Mouse (Mus musculus) left cerebral cortex, adult 8-10 months (tissue): Measurements from ENCODE around the gene Ern1. TPM values are rescaled to one million over a fixed set of nuclear protein-coding genes. Genes with fewer than 3 reads are reported as not detected.

Experiments used
- DNase-seq, 2 experiments: peaks; one replicate each; pipeline ENCODE4 v3.0.0; 2022; ENCODE audit warnings: low spot score in 2 of 2
- total RNA-seq, 4 experiments: library from RNA; stranded (reverse); gene quantifications; 2 replicates each; pipeline ENCODE4 v1.2.4; 2022

The Ern1 gene
- total RNA-seq, 4 experiments from 2014 or later: 8.2 to 10.5 (median 9.2) TPM

DNA sequence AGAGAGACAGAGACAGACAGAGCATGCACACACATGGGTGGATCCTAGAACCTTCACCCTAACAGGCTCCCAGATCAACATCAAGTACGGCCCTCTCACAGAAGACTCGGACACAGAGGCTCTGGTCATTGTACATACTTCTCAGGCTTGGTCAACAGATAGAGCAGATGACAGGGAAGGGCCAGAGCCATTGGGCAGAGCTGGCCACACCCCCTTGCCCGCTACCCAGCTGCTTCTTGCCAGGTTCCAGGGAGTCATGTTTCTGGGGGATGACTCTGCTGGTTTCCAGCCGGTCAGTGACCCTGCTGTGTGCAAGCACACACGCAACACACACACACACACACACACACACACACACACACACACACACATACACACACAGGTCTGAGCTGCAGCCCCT lies 136.8 kb downstream of the Ern1 start:
- no peak for DNase-seq

DNA sequence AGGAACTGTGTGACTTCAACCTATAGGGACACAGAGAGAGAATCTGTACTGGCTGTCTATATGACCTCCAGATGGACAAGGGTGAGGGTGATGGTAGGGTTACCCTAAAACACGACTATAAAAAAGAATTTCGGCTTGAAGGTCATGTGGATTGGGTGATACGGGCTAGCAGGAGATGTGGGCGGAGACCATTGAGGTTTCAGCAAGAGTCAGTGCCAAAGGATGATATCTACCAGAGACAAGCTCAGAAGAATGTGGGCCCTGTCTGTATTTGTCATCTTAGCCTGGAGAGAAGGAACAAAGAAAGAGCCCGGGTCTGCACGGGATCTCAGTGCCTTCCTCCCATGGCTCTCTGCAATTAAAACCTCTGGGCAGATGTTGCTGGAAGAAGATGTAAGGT lies 137.9 kb downstream of the Ern1 start:
- DNase-seq: no peak

DNA sequence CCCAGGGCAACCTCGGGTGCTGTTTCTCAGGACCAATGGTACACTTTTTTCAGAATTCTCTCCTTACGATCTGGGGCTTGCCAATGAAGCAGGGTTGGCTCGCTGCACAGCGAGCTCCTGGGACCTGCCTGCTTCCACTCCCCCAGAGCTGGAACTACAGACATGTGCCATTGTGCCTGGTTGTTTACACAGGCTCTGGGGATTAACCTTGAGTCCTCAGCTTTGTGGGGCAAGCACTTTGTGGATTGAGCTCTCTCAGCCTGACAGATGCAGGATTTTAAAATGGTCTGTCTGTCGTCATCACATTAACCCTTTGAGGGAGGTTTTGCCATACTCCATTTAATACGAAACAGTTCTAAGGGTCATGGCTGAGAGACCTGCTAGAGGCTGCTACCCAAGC lies 142.7 kb downstream of the Ern1 start:
- DNase-seq: no peak

Other genes starting within 250 kb of the Ern1 start
- 10 to 100 TPM; 24.2 to 34.4 (median 29.6) TPM for gene Ftsj3, start 231.8 kb downstream of the Ern1 start, total RNA-seq
- gene Psmc5, start 231.7 kb downstream of the Ern1 start, total RNA-seq: 100 to 1,000 TPM; 185 to 217 (median 197) TPM
- gene Smarcd2, start 214.9 kb downstream of the Ern1 start, total RNA-seq: 10 to 100 TPM; 12.2 to 20.5 (median 19.4) TPM
- gene Tcam1, start 211.2 kb downstream of the Ern1 start, total RNA-seq: under 1 TPM in 3 of 4 experiments, not detected in 1; 0.14 to 0.17 (median 0.16) TPM
- 10 to 100 TPM in 1 of 4 experiments, 1 to 10 TPM in 1, not detected in 2; 1.1 to 16.8 TPM for gene Gh, start 186.0 kb downstream of the Ern1 start, total RNA-seq
- gene Cd79b, start 173.1 kb downstream of the Ern1 start, total RNA-seq: under 1 TPM in 2 of 4 experiments, not detected in 2; 0.26 to 0.93 TPM
- under 1 TPM in 3 of 4 experiments, not detected in 1; 0.04 to 0.43 (median 0.11) TPM for gene Scn4a, start 134.6 kb downstream of the Ern1 start, total RNA-seq
- gene Prr29, start 122.4 kb downstream of the Ern1 start, total RNA-seq: not detected
- gene Icam2, start 99.8 kb downstream of the Ern1 start, total RNA-seq: 1 to 10 TPM; 2.0 to 2.3 (median 2.2) TPM
- gene Tex2, start 125.6 kb upstream of the Ern1 start, total RNA-seq: 100 to 1,000 TPM; 112 to 137 (median 119) TPM